Comparison of ENCODE assay signal across 10 mouse cellular contexts in the genomic region with DNA sequence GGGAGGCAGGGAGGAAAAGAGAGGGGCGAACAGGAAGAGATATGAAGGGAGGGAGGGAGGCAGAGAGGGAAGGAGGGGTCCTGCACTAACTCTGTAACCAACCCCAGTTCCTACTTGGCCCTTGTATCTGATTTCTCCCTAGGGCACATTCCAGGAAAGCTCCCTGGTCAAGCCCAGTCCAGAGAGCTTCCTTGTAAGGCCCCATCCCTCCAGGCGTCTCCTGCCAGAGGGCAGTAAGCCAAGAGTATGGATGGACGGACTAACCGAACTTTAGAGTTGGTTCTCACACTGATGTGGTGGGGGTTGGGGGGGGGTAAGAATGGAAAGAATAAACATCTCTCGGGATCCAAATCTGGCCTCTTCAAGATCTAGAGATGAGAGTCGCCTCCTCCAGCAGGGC. TPM values are rescaled to one million over a fixed set of nuclear protein-coding genes. Genes with fewer than 3 reads are reported as not detected.
A peak's percentile ranks its signal among the peaks of the same experiment; 100 is the strongest.
DNase-seq lines count a peak whose midpoint lies in the region; ATAC-seq lines count a peak whose summit lies in the region.
"Had no signal": no experiment of that assay in that cellular context is flagged by ENCODE, and none has a peak within 500 bp of the region (broad histone marks: within the 10 kb centered on the region; RNA-seq: fewer than 3 reads in every experiment).

No protein-coding gene starts in this region.

- H3K4me1 ChIP-seq in lung, embryonic 15.5 days, result peaks cover 19% of the 10 kb centered on the region
- H3K4me1 ChIP-seq in embryonic facial prominence, embryonic 15.5 days, result peaks cover 25% of the 10 kb centered on the region
- H3K4me1 ChIP-seq in stomach, embryonic 15.5 days, result peaks cover 18% of the 10 kb centered on the region
- H3K4me1 ChIP-seq in midbrain, embryonic 16.5 days (ENCODE audit: control insufficient read depth, insufficient read depth, low read length), result peaks cover 7% of the 10 kb centered on the region; the same call in 1 of the 2 replicates

- ATAC-seq in lung, embryonic 15.5 days (ENCODE audit: borderline replicate concordance, extremely low read depth, low FRiP score, low TSS enrichment), result peak; percentile 67; the same call in 1 of the 2 replicates
- ATAC-seq in embryonic facial prominence, embryonic 15.5 days (ENCODE audit: insufficient number of reproducible peaks, low FRiP score, low TSS enrichment, low read depth), result no peak
- 0 out of 2 replicates have a peak, but pooled peaks have one; percentile 51 for ATAC-seq in stomach, embryonic 15.5 days (ENCODE audit: insufficient read depth, low FRiP score, low read depth)
- ATAC-seq in midbrain, embryonic 16.5 days, result no peak
- no peak for ATAC-seq in monocyte, adult 5-6 weeks (replicated peaks; ENCODE audit: insufficient number of reproducible peaks, low FRiP score, low TSS enrichment, poor library complexity, severe bottlenecking)
- ATAC-seq: midbrain, embryonic 13.5 days had no signal

- no peaks in the 10 kb centered on the region; the same call in 1 of the 2 replicates for H3K27me3 ChIP-seq in lung, embryonic 15.5 days
- H3K27me3 ChIP-seq in embryonic facial prominence, embryonic 15.5 days, result no peaks in the 10 kb centered on the region; the same call in 1 of the 2 replicates
- no peaks in the 10 kb centered on the region for H3K27me3 ChIP-seq in stomach, embryonic 15.5 days (replicated peaks)
- H3K27me3 ChIP-seq in midbrain, embryonic 16.5 days (ENCODE audit: control insufficient read depth, insufficient read depth, low read depth, low read length), result peaks cover 5% of the 10 kb centered on the region

- peak overlapping the region; percentile 8; the same call in 1 of the 2 replicates for H3K27ac ChIP-seq in lung, embryonic 15.5 days
- 0 out of 2 replicates have a peak overlapping the region, but pooled peaks have one; percentile 7 for H3K27ac ChIP-seq in embryonic facial prominence, embryonic 15.5 days (replicated peaks)
- H3K27ac ChIP-seq in stomach, embryonic 15.5 days, result peak overlapping the region; percentile 41
- no peak overlapping the region for H3K27ac ChIP-seq in midbrain, embryonic 16.5 days (ENCODE audit: low read length)
- H3K27ac ChIP-seq: midbrain, embryonic 13.5 days had no signal

- 12% methylated on average over 6 of the region's 6 CpGs for WGBS in lung, embryonic 15.5 days
- 42% methylated on average over 6 of the region's 6 CpGs for WGBS in embryonic facial prominence, embryonic 15.5 days
- 26% methylated on average over 6 of the region's 6 CpGs for WGBS in stomach, embryonic 15.5 days
- WGBS in midbrain, embryonic 16.5 days, result 66% methylated on average over 6 of the region's 6 CpGs

- H3K36me3 ChIP-seq in lung, embryonic 15.5 days, result no peaks in the 10 kb centered on the region
- no peaks in the 10 kb centered on the region for H3K36me3 ChIP-seq in embryonic facial prominence, embryonic 15.5 days
- H3K36me3 ChIP-seq in stomach, embryonic 15.5 days, result no peaks in the 10 kb centered on the region
- no peaks in the 10 kb centered on the region for H3K36me3 ChIP-seq in midbrain, embryonic 16.5 days (ENCODE audit: control insufficient read depth, insufficient read depth, low read length)
- H3K36me3 ChIP-seq: midbrain, embryonic 13.5 days had no signal

- H3K9me3 ChIP-seq in lung, embryonic 15.5 days, result no peaks in the 10 kb centered on the region
- no peaks in the 10 kb centered on the region for H3K9me3 ChIP-seq in embryonic facial prominence, embryonic 15.5 days (replicated peaks)
- H3K9me3 ChIP-seq in stomach, embryonic 15.5 days, result no peaks in the 10 kb centered on the region
- H3K9me3 ChIP-seq in midbrain, embryonic 16.5 days (replicated peaks; ENCODE audit: control insufficient read depth, low read length, poor library complexity, severe bottlenecking), result no peaks in the 10 kb centered on the region
- H3K9me3 ChIP-seq: midbrain, embryonic 13.5 days had no signal

- H3K4me2 ChIP-seq in lung, embryonic 15.5 days, result no peak overlapping the region
- H3K4me2 ChIP-seq in embryonic facial prominence, embryonic 15.5 days (replicated peaks), result no peak overlapping the region
- H3K4me2 ChIP-seq in stomach, embryonic 15.5 days, result no peak overlapping the region
- H3K4me2 ChIP-seq in midbrain, embryonic 16.5 days (ENCODE audit: low read length), result no peak overlapping the region
- H3K4me2 ChIP-seq: midbrain, embryonic 13.5 days had no signal

- no peak overlapping the region for H3K9ac ChIP-seq in lung, embryonic 15.5 days
- no peak overlapping the region for H3K9ac ChIP-seq in embryonic facial prominence, embryonic 15.5 days
- H3K9ac ChIP-seq in stomach, embryonic 15.5 days, result no peak overlapping the region
- no peak overlapping the region for H3K9ac ChIP-seq in midbrain, embryonic 16.5 days (ENCODE audit: low read depth, low read length)
- H3K9ac ChIP-seq: midbrain, embryonic 13.5 days had no signal

- H3K4me3 ChIP-seq in lung, embryonic 15.5 days, result no peak overlapping the region
- no peak overlapping the region for H3K4me3 ChIP-seq in embryonic facial prominence, embryonic 15.5 days (replicated peaks)
- H3K4me3 ChIP-seq in stomach, embryonic 15.5 days (replicated peaks), result no peak overlapping the region
- no peak overlapping the region for H3K4me3 ChIP-seq in midbrain, embryonic 16.5 days (ENCODE audit: low read depth, low read length)
- H3K4me3 ChIP-seq: midbrain, embryonic 13.5 days had no signal

- DNase-seq in lung, postnatal 36 days, result no peak
- peak; percentile 63 for DNase-seq in kidney, adult 9 months
- no peak for DNase-seq in natural killer cell, adult 2 months (ENCODE audit: low spot score in 2 of 2)
- DNase-seq: cerebellum, adult 11 months had no signal

RNA-seq across cellular contexts. Expression of a gene that starts 29.7 kb away (rescaled TPM):
- 47.1 and 49.2 TPM in 2 replicates for polyA plus RNA-seq in lung, embryonic 15.5 days (2015; fragmentation: Nextera tagmentation; extraction: Ambion mirVana)
- 63.6 and 66.0 TPM in 2 replicates for polyA plus RNA-seq in embryonic facial prominence, embryonic 15.5 days (2015; fragmentation: Nextera tagmentation; extraction: Ambion mirVana)
- 64.4 and 67.1 TPM in 2 replicates for polyA plus RNA-seq in stomach, embryonic 15.5 days (2015; fragmentation: Nextera tagmentation; extraction: Ambion mirVana)
- polyA plus RNA-seq in midbrain, embryonic 16.5 days (2015; fragmentation: Nextera tagmentation; extraction: Ambion mirVana), result 7.6 and 9.4 TPM in 2 replicates
- 71.3 to 116 TPM (median 105 TPM) in 3 replicates for total RNA-seq in monocyte, adult 5-6 weeks (2017)

Comparison
In these comparisons a context has a peak if more than half of its experiments do, and no peak if none do; other contexts are left out.
1. ATAC-seq: peak in lung, embryonic 15.5 days (single experiment) and stomach, embryonic 15.5 days (single experiment); none in embryonic facial prominence, embryonic 15.5 days (single experiment), midbrain, embryonic 16.5 days (single experiment) and monocyte, adult 5-6 weeks (single experiment).